Mouse (Mus musculus) ES-CJ7 (cell line): Measurements from ENCODE around the gene Orai2.
"Not testable (repeated sequence)": the region's sequence is repeated elsewhere in the genome, so short reads cannot be mapped to it uniquely, and the experiment has no call there.

Experiments used
- DNase-seq: peaks from one replicate; pipeline ENCODE4 v3.0.0; 2011; ENCODE audit warnings: low read depth, low spot score

Gene Orai2

GRCm38 (mm10) chr5:136173606-136174463 is 3.3 kb upstream of the Orai2 start:
- no peak for DNase-seq

GRCm38 (mm10) chr5:136172939-136173338 is 2.4 kb upstream of the Orai2 start:
- DNase-seq = no peak

GRCm38 (mm10) chr5:136171363-136172341 is 1.1 kb upstream of the Orai2 start:
- peak; percentile 19 for DNase-seq

GRCm38 (mm10) chr5:136169626-136170511 is 644 bp downstream of the Orai2 start:
- no peak for DNase-seq

GRCm38 (mm10) chr5:136168071-136168470 is 2.4 kb downstream of the Orai2 start:
- DNase-seq = peak; percentile 41

- no peak for DNase-seq
These were observed 3.2 kb downstream of the Orai2 start for GRCm38 (mm10) chr5:136167296-136167695.

GRCm38 (mm10) chr5:136165246-136165645 is 5.3 kb downstream of the Orai2 start:
- DNase-seq = no peak

GRCm38 (mm10) chr5:136163807-136164474 is 6.6 kb downstream of the Orai2 start:
- DNase-seq = no peak

GRCm38 (mm10) chr5:136160084-136160483 is 10.4 kb downstream of the Orai2 start:
- DNase-seq = not testable (repeated sequence)

GRCm38 (mm10) chr5:136155399-136155798 is 15.1 kb downstream of the Orai2 start:
- no peak for DNase-seq

GRCm38 (mm10) chr5:136152365-136152764 is 18.1 kb downstream of the Orai2 start:
- DNase-seq = no peak

- not testable (repeated sequence) for DNase-seq
These were observed 21.4 kb downstream of the Orai2 start for GRCm38 (mm10) chr5:136149134-136149576.

GRCm38 (mm10) chr5:136147704-136148103 is 22.8 kb downstream of the Orai2 start:
- DNase-seq = no peak

GRCm38 (mm10) chr5:136146936-136147335 is 23.6 kb downstream of the Orai2 start:
- DNase-seq = no peak

GRCm38 (mm10) chr5:136144606-136145430 is 25.7 kb downstream of the Orai2 start:
- no peak for DNase-seq

- peak; percentile 51 for DNase-seq
These were observed 27.3 kb downstream of the Orai2 start for GRCm38 (mm10) chr5:136143161-136143755.

GRCm38 (mm10) chr5:136142746-136143145 is 27.8 kb downstream of the Orai2 start:
- peak; percentile 58 for DNase-seq

GRCm38 (mm10) chr5:136140057-136140482 is 30.4 kb downstream of the Orai2 start:
- no peak for DNase-seq

GRCm38 (mm10) chr5:136139393-136139792 is 31.1 kb downstream of the Orai2 start:
- DNase-seq = no peak
